Mouse (Mus musculus) testis, postnatal 14 days (tissue): ENCODE measurements at regions not wholly inside any gene's neighbourhood (a gene's known extent, or its start where the extent isn't known, plus 50 kb on each side); places are given as distances from the start of the nearest gene placed in this dataset.
"Not testable (repeated sequence)": the region's sequence is repeated elsewhere in the genome, so short reads cannot be mapped to it uniquely, and the experiment has no call there.

Source experiments
- DNase-seq: peaks from one replicate; pipeline ENCODE4 v3.0.0; 2021; ENCODE audit warnings: low spot score

DNA sequence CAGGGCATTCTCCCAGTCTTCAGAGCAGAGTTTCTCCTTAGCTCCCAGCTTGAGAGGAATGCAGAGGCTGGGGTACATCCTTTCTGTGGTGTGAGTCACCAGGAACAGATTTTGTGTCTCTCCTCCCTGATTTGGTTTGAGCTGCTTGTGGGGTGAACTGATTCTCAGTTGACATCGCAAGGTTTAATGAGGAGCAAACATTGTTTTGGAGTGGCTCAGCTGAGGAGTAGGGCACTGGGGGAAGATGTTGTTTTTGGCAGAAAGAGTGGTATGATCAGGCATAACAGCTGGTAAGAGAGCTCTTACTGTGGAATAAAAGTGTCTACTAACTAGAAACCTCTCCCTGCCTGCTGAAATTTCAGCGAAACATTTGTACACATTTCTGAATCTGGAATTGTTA, 519.4 kb upstream of the Fam241a start:
- no peak for DNase-seq

DNA sequence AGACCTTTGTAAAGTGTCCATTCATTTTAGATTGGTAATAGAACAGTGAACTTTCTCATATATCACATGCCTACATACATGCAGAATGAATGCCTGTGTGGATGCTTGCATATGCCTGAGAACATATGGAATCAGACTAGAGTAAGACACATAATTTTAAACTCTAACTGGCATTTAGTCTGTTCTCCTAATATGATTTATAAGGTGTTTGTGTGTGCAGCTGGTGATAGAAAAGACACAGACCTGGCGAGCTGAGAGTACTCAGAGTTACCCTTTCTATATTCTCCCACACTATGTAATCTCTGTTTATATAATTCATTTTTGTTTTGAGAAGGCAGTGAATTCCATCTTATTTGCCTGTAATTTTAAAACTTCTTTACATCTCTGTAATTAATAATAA, 517.4 kb upstream of the Fam241a start:
- DNase-seq = no peak

DNA sequence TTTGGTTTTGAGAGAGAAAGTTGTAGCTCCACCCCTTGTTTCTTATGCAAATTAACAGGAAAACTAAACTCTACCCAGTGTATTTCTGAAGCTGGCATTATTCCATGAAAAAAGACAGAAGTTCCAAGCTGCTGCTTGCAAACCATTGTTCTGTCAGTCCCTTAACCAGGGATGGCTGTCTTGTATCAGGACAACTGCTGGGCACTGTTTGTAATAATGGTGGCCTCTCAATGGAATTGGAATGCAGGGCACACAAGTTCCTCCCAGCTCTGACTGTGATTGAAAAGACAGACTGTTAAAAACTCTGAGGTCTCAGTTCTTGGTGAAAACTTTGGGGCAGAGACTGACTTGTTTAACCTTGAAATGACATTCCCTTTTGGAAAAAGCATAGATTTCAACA, 516.0 kb upstream of the Fam241a start:
- no peak for DNase-seq

DNA sequence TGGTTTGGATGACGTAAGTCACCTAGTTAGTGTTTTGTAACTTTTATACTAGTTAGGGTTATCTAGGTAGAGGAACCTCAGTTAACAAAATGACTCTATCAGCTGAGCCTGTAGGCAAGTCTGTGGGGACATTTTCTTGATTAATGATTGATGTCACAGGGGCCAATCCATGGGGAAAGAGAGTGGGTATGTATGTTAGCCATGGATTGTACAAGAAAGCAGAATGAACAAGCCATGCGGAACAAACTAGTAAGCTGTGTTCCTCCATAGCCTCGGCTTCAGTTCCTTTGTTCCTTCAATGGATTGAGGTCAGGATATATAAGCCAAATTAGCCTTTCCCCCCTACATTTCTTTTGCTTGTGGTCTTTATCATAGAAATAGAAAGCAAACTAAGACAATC, 498.7 kb upstream of the Fam241a start:
- DNase-seq = no peak

DNA sequence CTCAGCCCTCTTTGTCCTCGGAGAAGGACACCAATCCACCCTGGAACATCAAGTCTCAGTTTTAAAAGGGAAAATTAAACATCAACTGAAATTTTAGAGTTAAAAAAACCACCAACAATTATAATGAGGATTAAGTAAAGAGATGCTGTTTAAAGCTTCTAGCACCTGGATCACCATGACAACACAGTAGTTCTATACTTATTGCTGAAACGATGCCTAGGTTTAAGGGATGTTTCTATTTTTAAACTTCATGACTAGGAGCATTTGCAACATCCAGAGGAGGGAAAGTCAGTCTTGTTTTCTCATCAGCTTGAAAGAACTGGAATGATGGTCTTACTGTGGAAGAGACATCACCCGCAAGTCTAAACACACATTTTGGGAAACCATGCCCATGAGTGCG, 484.5 kb upstream of the Fam241a start:
- DNase-seq = no peak

DNA sequence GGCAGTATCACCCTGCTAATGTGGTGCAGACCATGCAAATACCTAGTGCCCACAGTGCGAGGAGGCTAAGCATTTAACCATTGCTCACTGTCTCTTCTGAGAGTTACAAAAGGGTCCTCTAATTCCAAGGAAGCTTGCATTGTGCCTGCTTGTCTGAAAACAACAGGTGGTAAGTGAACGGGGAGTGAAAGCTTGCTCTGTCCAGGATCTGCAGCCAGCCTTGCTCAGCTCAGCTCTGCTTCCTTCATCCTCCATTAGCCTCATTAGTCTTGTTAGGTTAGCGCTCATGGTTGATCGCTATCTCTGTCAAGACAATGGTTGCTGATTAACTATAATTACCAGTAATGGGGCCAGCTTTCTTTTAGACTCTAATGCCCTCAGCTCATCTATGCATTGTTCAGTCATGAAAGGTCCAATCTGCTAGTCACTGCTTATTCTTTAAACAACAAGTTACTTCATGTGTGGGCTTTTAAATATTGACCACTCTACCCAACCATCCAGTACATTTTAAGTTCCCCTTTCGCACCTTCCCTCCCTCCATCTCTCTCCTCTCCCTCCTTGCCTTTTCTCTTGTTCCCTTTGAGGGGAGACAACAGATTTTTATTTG, 473.5 kb upstream of the Fam241a start:
- DNase-seq = no peak

DNA sequence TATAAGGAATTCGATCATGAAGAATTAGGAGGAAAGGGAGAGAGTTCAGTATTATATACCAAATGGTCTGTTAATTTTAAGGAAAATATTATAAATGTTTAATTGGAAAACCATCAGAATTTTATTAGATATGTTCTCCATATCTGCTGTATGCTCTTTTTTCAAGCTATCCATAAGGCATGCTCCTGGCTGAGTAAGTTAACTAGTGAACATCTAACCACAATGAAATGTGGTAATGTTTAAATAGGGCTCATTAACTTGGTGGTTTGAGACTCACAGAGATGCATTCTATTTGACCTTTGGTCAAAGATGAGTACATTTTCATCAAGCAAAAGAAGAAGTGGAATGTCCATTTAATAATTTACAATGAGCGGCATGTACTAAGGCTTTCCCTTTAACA, 466.2 kb upstream of the Fam241a start:
- no peak for DNase-seq

DNA sequence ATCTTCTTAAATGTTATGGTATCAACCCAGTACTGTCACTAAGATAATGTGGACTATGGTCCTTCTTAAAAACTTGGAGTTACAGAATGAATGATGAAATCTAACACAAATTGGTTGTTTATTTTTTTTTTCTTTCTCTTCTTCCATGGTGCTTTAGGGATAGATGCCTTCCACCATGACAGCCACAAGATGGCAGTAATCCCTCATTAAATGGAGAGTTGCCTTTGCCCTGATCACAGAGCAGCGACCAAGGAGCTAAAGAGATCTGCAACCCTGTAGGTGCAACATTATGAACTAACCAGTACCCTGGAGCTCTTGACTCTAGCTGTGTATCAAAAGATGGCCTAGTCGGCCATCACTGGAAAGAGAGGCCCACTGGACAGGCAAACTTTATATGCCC, 453.0 kb upstream of the Fam241a start:
- DNase-seq = not testable (repeated sequence)

DNA sequence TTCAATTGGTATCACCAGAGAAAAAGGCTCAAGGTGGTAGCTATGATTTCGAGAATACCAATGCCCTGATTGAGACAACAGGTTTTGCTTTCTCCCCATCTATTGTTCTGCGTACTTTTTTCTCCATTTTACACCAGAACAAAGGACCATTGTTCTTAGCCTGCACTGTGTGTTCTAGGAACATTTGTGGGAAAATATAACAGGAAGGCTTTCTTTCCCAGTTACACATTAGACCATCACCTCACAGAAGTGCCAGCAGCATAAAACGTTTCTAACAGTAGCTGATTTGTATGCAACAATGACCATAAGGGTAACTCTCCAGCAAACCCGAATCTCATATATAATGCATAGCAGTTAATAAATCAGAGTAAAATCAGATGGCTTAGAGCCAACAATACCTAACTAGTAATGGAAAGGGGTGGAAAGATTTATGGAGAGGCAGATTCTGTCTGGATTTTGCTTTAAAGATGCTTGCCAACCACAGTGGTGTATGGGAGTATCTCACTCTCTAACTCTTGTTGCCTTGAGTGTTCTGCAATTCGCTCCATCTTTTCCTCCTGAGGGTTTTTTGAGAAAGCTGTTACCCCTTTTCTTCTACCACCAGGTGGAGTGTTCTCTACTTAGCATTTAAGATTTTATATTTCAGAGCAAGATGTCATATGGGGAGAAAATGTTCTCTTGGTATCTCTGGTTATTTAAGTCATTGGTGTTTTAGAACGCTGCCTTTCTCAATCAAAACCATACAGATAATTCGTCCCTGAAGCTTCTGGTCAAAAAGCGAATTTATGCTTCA, 451.9 kb upstream of the Fam241a start:
- no peak for DNase-seq

DNA sequence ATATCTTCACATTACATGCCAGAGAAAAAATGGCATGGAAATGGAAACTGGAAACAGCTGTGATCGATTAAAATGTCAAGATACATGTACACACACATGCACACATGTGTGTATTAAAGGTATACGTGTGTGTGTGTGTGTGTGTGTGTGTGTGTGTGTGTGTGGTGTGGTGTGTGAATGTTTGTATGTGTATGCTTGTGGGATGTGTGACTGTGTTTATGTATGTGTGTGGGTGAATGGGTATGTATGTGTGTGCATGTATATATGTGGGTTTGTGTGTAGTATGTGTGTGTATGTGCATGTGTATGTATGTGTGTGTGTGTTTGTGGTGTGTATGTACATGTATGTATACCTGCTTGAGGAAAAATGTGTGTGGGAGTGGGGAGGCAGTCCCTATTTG, 441.4 kb upstream of the Fam241a start:
- no peak for DNase-seq

DNA sequence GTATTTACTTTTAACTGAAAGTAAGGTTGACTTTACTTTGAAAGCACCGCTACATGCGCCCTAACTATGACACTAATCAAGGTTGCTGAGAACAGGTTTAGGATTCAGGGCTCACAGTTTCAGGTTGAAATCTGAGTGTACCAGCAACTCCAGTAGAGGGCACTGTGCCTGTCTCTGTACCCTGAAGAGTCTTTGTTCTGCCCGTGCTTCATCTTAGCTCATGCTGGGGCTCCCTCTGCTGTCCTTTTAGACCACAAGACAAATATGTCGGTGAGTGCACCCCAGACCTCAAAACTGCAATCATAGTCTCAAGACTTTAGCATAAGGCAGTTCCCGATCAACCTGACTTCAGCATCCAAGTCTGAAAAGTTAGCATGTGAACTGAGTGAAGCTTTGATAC, 440.9 kb upstream of the Fam241a start:
- DNase-seq = peak; percentile 45

DNA sequence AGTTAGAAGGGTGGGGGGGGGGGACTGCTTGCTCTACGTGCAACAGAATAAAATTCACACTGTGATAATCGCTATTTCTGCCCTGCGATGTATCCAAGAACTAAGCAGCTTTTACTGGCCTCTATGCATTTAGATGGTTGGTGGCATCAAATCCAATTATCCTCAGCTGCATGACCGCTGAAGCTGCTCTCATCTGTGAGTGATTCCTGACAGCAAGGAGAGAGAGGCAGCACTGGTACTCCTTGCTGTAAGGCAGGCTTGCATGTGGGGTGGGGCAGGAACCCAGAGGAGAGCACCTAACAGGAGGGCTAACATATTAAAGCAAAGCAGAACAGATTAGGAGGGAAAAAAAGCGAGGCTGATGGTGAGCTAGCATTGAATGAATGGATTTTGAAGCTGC, 431.6 kb upstream of the Fam241a start:
- no peak for DNase-seq

DNA sequence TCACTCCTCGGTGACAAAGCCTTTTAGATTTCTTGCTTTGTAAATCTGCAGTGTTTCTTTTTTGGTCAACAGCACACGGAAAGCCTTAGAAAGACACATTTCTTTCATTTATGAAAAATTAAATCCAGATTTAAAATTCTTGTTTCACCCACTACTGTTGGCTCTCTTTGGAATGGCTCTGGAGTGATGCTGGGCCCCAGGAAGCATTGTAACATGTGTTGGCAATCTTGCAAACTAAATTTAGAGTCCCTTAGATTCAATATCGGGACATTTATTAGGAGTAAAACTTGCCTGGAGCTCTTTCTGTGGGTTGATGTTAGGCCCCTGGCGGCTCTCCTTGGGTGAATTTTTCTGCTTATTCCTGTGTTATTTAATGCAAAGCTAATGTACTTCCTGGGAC, 405.2 kb upstream of the Fam241a start:
- no peak for DNase-seq

DNA sequence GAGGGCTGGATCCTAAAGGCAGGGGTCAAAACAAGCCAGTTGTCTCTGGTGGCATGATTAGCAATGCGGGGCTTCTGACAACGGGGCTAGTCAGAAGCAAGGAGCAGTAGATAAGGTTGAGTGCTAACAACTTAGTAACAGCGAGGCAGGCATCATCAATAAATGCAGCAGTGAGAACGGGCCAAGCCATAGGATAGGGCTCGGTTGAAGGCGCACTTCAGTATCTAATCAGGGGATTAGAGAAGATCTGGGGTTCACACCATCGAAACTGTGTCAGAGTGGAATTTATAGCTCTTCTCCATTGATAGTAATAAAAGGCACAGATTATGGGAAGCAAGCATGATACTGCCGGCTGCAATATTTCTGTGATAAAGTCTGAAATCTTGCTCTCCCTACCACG, 402.0 kb upstream of the Fam241a start:
- no peak for DNase-seq

DNA sequence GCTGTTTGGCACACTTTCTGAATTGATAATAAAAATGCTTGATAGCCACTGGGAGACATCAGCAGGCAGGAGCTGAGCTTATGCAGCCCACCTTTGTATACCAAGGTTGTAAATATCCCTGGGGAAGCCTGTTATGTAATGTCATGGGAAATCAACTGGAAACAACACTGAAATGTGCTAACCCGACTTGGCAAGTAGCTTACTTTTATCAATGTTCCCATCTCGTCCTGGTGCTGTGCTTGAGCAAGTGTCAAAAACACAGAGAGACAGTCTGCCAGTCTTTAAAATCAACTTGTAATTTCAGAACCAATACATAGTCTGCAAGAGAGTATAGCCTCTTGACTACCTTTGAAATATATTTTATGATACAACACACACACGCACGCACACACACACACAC, 391.7 kb upstream of the Fam241a start:
- DNase-seq = no peak

DNA sequence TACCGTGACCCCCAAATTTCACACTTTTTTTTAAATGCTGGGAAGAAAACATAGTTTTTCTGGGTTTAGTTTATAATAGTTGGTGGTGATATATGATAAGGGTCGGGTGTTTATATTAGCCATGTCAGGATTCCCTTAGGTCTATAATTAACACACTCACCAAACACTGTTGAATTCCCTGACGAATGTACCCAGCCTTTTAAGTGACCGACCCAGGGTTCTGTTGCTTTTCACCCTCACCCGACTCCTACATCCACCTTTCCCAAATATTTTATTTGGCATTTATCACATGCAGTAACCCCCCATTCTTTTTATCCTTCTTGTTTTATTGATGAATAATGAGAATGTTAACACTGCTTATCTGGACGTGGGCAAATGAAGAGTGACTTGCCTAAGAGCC, 389.1 kb upstream of the Fam241a start:
- no peak for DNase-seq

DNA sequence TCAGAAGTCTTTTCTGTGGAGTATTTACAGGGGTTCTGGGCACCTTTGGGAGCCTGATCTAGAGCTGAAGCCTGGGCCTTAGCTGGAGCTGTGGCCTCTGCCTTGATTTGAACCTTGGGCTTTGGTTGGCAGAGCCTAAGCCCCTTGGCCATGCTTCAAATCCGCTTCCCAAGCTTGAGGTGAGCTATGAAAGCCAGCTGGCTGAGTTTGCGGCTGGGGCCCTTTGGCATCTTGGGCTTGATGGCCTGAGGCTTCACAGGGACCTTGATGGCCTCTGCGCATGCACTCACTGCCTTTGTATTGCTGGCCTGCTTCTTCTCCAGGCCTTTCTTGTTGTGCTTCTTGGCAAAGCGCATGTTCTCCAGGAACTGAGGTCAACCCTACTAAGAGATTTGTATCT, 384.5 kb upstream of the Fam241a start:
- DNase-seq = no peak

DNA sequence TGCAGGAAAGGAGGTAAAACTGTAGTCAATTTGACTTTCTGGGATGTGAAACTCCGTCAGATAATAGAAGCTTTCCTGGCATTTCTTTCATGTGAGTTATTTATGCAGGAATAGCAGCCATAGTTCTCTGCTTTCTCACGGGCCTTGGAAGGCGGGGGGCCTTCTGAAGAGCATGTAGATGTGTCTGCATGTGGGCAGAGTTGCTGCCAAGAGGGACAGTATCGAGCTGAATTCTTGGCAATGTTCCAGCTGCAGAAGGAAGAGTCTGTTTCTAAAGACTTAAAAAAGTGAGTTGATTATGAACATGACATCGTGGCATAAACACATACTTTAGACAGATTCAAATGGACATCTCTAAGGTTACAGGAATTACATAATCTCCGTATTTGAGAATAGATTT, 374.5 kb upstream of the Fam241a start:
- no peak for DNase-seq

DNA sequence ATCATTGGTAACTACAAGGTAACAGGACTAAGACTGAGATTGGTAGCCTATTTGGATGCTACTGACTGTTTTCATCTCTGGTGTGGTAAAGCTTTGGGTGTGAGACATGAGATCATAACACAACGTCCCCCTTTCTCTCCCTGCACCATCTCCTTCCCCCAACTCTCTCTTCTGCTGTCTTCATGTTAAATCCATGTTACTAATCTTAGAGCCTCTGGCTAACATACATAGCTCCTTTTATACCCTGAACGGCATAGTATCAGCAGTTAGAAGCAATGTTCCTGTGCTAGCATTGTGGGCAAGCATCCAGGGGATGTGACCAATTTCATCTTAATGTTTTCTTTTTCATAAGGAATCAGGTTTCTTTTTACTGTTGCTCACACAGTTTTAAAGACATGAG, 365.1 kb upstream of the Fam241a start:
- DNase-seq = no peak

DNA sequence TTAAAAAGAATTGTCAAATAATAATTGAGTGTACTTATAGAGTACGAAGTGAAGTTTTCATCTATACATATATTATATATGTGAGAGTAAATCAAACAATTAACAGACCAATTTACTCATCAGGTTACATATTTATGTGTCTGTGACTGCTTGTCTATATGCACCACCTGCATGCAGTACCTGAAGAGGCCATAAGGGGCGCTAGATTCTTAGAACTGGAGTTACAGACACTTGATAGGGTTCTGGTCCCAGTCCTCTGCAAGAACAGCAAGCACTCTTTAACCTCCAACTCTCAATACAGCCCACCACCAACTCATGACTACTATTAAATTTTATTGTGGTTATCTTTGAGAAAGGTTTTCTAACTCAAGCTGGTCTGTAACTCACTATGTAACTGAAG, 351.7 kb upstream of the Fam241a start:
- DNase-seq = peak; percentile 9

DNA sequence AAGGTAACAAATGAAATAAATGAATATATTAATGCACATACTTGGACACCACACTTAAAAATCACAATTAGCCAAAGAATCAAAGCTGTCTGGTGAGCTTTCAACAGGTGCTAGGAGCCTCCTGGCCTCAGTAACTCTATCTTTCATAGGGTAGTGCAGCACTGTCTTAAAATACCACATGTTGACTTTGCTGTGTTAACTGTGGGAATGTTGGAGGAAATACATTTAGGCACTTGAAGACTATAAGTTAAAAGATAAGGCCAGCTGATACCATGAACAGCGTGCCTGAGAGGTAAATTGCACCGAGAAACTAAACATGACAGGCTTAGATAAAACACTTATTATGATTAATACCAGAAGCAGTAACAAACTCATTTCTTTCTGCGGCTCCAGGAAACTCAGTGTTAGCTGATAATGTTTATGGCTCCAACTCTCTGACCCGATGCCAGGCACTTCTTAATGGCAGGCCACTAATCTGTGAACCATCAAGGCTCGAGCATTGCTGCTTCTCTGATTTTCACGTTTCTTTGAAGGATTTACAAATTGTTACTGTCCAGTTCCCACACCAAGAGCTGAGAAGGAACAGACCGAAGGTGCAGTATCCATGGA, 343.8 kb upstream of the Fam241a start:
- no peak for DNase-seq

DNA sequence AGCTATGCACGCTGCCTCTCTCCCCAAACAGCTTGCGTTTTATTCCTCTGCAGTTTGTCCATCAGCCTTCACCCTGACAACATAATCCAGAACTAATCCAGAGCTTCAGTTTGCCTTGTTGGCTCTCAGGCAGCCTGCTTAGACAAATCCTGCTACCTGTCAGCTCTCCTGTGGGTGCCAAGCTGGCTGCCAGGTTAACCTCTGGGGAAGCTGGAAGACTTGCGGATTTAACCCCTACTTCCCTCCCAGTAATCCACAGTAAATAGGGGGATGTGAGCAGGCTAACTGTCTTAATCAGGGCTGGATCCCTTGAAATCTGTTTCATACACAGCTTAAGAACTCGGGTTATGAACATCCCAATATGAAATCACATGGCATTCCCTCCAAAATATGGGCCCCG, 334.3 kb upstream of the Fam241a start:
- DNase-seq = no peak

DNA sequence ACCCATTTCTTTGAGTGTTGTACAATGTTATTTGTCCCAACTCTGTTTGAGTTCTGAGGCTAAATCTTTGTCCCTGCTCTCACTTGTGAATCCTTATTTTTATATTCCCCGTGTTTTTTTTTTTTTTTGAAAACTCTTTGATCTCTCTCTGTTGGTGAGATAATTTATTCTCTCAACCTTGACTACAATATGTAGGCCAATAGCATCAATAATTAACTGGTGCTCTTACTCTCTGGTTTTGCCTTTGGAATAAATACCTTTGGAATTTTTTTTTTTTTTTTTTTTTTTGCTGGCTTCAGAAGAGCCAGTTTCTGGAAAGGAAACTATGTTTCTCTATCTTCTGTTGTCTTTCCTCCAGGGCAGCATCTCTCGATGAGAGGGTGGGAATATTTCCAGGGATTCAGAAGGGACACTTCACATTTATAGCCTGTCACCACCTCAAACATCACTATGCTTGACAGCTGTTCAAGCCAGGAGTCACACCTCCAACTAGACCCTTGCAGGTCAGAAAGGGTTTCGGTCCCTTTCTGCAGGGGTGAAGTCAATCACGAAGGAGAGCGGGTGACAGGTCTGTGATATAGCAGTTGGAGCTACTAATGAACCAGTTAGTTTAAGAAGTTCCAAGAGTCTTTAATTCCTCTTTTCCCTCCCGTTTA, 330.9 kb upstream of the Fam241a start:
- DNase-seq = no peak
